Mouse (Mus musculus) heart, postnatal 10 days (tissue): ENCODE data around the gene Ncl. TPM values are rescaled to one million over a fixed set of nuclear protein-coding genes. Genes with fewer than 3 reads are reported as not detected.

Source experiments
- DNase-seq, 2 experiments: peaks; one replicate each; pipeline ENCODE4 v3.0.0; 2021
- intact Hi-C: fragments of 180-260 bp; cut with DNase I; formaldehyde crosslinking; loops from one replicate; pipeline ENCODE4 v1.15.1; 2025
- total RNA-seq, 2 experiments: library from RNA; stranded (reverse); gene quantifications; 2 replicates each; pipeline ENCODE4 v1.2.3; 2021

The Ncl gene
- total RNA-seq = 100 to 1,000 TPM; 168 to 169 TPM

DNA sequence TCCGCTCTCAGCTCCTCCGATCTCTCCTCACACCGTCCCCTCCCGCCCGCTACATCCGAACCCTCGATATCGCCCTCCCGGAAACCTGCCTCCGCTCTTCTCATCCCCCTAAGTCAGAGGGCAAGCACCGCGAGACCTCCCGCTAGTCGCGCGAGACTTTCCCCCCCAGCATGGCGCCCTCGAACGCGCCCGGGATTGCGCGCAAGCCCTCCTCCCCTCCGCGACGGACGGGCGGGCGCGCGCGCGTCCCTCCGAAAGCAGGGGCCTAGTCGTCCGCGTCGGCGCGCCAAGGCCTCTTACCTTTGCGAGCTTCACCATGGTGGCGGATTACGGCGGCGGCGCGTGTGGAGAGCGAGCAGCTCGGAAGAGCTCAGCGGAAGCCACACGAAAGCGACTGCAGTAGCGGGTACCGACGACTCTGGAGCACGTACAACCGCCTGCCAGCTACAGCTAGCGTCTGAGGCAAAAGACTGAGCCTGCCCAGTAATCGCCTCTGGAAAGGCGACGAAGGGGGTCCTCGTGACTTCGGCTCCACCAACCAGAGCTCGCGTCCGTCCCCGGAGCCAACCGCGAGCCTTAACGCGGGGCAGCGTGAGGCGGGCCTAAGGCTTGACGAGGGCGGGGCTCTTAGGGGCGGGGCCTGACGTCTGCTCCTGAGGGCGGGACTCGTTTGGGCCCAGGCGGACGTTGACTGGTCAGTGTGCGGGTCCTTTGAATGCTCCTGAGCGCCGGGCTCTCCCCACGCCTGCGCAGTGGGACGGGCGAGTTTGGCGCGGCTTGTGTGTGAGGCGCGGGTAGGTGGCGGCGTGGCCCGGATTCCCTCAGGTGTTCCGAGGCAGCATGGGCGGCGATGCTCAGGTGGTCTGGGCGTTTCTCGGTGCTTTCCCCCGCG, at the start of gene Ncl:
Gene Ncl (minus strand): TSS at position 495 of the 892 bp plus-strand sequence.
- DNase-seq = peak; percentile 98 to 99
- intact Hi-C loops = loop anchor here (10.0 kb wide), 1 partner anchor 274 kb away; no protein-coding TSS in a partner anchor

DNA sequence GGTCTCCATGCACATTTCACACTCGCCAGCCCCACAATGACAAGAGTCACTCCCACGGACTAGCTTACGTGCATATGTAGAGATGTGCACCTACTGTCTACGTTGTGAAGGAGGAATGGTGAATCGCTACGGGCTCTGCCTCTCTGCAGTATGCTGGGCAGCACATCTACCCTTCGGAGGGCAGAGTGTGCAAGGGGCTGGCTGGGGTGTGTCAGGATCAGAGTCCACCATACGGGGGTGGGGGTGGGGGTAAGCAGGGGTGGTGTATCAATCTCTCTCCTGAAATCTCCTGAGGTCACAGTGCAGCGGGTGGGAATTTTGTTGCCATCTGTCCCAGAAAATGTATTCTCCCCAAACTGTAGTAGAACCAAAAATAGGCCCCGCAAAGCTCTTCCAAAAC, 49.3 kb upstream of the Ncl start:
- no peak for DNase-seq
- intact Hi-C loops = no loop called here

DNA sequence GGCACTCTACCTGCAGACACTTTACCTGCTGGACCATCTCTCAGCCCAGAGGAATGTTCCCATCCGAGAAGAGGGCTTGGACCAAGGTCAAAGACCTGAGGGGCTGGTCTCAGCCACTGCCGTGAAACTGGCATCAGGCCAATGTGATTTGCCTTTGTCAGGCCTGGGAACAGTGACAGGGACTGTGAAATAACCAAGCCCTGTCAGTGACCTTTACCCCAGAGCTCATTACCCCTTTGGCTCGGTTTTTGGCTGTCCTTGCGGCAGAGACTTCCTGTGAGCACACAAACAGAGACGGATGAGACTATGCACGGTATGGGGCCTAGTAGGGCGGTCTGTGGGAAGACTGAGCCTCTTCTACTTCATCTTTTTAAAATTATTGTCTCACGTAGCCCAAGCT, 47.7 kb upstream of the Ncl start:
- intact Hi-C loops = no loop called here
- DNase-seq = peak; percentile 37 to 50

DNA sequence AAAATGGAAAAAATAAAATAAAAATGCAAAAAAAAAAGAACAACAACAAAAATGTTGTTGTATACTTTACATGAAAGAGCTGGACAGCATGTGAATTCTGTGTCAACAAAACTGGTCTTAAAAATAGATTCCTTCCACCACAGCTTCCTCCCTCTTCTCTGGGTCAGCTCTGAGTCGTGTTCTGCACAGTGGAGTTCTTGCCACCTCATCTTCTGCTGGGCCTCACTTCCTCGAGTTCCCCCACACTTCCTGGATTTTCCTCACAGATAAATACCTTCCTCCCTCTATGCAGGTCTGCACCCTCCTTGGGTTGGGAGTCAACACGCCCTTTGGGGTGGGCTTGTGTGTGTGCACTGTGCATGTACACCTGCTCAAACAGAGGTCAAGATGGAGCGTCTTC, 47.1 kb upstream of the Ncl start:
- intact Hi-C loops = no loop called here
- no peak for DNase-seq

DNA sequence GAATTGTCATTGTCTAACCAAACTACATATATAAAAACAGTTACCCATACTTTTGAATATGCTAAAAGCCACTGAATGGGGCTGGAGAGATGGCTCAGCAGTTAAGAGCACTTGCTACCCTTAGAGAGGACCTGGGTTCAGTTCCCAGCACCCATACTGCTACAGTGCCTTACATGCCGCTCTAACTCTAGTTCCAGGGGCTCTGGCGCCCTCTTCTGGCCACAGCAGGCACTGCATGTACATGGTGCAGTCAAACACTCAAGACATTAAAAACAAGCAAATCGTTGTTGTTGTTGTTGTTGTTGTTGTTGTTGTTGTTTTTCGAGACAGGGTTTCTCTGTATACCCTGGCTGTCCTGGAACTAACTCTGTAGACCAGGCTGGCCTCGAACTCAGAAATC, 45.6 kb upstream of the Ncl start:
- DNase-seq = no peak
- intact Hi-C loops = no loop called here

DNA sequence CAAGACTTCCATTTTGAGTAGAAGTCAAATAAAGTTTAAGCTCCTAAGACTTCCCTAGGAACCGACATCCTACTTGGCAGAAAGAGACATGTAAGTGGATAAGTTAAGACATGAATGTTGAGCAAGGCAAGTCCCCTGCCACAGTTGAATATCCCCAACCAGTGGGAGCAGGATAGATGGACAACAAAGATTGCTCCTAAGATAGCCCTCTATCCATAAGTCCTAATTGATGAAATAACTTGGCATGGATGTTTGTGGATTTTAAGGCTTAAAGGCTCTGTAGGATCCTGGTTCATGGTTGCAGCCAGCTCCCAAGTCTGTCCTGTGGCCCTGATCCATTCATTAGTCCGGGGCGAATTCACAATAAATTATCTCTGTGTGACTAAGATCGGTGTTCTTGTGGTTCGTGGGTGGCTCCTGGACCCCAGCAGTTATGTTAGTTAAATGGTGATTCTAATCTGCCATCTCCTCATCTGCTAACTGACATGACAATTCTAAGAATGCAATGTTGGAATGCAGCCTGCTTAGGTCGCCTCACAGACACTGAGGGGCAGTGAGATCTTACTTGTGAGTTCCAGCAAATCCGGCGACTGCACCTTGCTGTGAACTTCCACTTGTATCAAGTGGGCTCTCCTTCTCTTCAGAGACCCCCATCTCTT, 41.0 kb upstream of the Ncl start:
- intact Hi-C loops = no loop called here
- no peak for DNase-seq

DNA sequence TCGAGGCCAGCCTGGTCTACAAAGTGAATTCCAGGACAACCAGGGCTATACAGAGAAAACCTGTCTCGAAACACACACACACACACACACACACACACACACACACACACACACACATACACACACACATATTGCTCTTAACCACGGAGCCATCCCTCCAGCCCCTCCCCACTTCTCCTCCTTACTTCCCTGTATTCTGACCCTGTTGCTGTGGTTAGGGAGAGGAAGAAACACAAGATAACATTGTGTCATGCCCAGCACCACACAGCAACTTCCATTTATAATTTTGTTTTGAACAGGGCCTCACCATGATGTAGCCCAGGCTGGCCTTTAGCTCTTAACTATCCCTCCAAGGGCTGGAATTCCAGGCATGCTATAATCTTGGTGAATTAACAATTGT, 40.1 kb upstream of the Ncl start:
- intact Hi-C loops = no loop called here
- no peak for DNase-seq

DNA sequence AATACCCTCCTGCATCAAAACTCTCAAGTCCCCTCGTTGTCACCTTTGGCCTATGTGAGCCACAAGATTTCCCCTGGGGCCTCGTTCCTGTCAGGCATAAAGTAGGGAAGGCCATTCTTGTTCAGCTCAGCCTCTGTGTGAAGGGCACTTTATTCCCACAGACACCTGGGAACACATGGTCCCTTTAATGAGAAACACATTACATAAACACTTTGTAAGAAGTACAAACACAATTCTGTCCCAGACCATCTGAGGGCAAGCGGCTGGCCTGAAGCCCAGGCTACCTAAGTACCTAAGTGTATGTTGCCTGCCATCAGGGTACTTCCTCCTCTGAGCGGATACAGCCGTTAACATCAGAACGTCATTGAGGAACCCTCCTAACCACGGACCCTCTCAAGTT, 39.0 kb upstream of the Ncl start:
- intact Hi-C loops = no loop called here
- no peak for DNase-seq

DNA sequence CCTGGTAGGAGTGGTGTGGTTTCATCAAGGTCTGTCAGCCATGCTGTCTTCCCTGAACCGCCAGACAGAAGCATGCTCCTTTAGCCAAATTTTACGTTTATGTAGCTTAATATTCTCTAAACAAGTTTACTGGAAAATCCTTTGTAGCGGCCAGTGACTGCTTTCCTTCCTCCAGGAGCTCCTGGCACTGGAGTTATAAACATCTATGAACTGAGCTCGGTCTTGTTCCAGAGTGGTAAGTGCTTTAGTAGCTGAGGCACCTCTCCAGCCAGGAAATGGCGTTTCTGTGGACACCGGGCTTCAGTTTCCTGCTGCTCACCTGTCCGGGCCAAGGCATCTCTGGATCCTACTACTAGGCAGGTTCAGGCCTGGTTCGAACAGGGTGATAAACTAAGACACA, 38.4 kb upstream of the Ncl start:
- no peak for DNase-seq
- intact Hi-C loops = no loop called here

DNA sequence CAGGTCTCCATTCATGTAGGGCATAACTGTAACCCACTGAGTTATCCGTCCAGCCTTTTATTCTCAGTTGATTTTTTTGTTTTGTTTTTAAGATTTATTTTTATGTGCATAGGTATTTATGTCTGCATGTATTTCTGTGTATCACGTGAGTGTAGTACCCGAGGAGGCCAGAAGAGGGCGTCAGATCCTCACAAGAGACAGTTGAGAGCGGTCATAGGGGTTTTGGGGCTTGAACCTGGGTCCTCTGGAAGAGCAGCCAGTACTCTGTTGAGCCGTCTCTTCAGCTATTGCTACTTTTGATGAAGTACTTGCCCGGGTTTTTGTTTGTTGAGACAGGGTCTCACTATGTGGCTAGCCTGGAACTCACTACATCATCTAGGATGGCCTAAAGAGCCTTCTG, 36.7 kb upstream of the Ncl start:
- no peak for DNase-seq
- intact Hi-C loops = no loop called here

DNA sequence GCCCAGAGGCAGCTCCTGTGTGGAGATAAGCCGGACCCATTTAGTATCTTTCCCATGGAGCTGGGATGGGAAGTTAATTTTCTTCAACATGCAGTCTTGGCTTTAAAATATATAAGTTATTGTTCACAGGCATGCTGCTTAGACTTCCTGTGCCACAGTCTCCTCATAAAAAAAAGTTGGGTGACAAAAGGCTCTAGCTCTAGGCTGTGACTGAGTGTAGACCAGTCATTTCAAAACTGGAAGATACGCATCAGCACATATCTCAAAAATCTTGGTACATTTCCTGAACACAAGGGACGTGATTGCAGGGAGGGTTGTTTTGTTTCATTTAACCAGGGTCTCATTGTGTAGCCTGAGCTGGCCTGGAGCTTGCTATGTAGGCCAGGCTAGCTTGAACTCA, 35.0 kb upstream of the Ncl start:
- no peak for DNase-seq
- intact Hi-C loops = no loop called here

DNA sequence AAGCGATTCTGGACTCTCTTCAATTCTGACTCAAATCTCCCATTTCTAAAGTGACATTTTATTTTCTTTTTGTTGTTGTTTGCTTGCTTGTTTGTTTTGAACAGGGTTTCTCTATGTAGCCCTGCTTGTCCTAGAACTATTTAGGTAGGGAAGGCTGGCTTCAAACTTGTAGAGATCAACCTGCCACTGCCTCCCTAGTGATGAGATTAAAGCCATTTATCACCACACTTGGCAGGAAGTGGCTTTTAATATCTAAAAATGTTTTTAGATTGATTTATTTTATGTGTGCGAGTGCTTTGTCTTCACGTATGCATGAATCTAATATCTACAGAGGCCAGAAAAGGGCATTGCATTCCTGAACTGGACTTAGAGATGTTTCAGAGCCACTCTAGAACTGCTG, 34.0 kb upstream of the Ncl start:
- DNase-seq = no peak
- intact Hi-C loops = no loop called here

DNA sequence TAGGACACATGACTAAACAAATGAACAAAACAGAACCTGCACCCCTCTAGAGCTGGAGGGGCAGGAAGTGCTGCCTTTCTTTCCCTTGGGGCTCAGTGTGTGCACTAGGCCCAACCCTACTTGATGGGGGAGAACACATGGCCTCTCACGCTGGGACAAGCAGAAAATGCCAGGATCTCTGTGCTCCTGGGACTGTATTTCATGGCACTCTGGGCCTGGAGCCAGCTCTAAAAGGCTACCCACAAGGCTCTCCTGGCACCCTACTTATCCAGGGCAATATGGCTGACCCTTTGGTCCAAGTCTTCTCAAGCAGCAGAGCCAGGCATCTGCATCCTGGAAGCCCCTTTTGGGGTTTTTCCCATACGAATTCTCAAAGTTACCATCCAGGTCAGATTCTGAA, 32.2 kb upstream of the Ncl start:
- intact Hi-C loops = no loop called here

DNA sequence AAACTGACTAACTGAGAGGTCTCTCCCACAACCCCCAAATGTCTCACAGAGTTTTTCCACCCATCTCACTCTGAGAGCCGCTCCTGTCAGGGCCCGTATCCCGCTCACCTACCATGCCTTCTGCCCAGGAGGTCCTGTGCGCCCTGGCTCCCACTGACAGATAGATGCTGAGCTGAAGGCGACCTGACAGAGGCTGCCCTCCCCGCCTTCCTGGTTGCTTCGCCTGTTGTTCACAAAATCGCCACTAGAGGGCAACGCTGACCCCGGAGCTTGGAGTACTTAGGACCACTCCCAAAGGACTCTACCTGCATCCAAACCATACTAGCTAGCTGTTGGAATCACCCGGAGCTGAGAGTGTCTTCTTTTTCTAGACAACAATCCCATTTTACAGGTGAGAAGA, 30.0 kb upstream of the Ncl start:
- peak; percentile 76 to 86 for DNase-seq
- intact Hi-C loops = loop anchor here (2.0 kb wide), 1 partner anchor 42 kb away; no protein-coding TSS in a partner anchor

More for the DNA sequence above, 32.2 kb upstream of the Ncl start:
- no peak for DNase-seq

DNA sequence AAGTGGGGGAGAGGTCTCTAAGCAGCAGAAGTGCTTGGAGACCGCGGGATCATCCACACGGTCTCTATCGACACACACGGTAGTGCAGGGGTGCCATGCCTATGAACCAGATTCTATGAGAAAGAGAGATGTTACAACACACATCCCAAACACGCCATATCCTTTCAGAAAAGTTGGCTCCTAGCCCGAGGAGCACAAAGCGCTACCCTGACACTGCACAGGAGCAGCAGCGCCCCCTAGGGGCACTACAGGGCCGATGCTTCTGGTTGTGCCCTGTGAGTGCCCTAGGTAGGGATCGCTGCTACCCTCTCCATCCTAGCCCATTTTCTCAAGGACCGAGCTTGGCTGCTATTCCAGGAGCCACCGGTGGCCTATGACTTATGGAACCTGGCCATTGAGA, 21.8 kb upstream of the Ncl start:
- intact Hi-C loops = no loop called here
- DNase-seq = peak; percentile 45 to 72

DNA sequence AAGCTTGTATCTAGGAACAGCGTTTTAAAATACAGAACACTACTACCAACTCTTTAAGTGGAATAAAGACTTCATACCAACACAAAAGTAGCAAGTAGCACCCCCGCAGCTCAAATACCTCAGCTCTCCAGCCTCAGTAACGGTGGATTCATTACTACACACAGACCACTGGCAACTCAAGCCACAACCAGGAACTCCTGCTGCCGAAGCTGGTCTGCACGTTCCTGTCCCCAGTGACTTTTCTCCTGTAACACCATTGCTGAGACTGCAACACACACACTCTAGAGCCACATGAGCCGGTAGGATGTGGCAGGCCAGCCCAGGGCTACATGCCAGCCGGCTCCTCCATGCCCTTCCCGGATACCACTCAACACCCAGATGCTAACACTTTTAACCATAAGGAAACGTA, 20.0 kb upstream of the Ncl start:
- intact Hi-C loops = no loop called here
- peak; percentile 36 to 52 for DNase-seq

DNA sequence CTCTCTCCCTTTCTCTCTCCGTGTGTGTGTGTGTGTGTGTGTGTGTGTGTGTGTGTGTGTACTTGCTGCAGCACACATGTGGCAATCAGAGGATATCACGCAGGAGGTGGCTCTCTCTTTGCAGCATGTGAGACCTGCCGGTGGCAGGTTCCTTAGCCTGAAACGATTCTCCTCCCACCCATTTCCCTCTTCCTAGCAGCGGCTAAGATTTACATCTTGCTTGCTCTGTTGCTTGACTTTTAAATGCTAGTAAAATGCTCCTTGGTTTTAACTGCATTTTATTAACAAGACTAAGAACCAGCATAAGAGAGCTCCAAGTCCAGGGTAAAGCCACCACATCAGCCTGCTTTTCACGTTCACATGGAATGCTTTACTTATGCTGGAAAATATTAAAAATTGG, 19.5 kb upstream of the Ncl start:
- DNase-seq = no peak
- intact Hi-C loops = no loop called here

DNA sequence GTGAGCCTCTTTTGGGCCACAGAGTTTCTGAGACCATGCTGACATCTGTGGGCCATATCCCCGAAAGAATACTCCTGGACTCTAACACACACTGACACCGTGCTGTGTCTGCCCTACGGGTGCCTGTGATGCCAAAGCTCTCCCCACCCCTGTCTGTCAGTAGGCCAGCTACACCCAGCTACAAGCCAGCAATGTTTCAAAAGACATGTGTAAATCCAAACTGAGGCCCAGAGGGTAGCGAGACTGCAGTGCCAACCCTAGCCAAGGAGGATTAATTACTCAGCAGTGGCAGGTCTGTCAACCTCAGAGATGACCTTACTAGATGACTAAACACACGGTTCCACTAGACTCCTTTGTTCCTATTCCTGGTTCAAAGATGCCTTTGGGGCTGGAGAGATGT, 17.2 kb upstream of the Ncl start:
- no peak for DNase-seq
- intact Hi-C loops = no loop called here

DNA sequence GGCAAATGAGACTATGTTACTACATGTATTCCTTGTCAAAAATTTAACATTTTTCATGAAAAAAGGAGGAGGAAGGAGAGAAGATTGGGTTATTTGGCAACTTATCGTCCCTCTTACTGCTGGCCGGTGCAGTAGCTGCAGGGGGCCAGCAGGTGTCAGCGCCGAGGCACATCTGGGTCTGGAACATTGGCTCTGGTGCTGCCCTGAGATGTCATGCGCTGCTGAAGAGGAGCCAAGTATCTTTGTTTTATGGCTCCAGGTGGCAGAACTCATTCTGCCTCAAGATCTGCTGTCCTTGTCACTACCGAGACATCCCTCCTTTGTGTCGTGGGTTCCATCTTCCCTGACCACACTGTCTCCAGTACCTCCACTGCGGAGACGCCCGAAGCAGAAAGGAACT, 12.8 kb upstream of the Ncl start:
- DNase-seq = peak; percentile 71 to 75
- intact Hi-C loops = loop anchor here (1.0 kb wide), 1 partner anchor 58 kb away; no protein-coding TSS in a partner anchor

DNA sequence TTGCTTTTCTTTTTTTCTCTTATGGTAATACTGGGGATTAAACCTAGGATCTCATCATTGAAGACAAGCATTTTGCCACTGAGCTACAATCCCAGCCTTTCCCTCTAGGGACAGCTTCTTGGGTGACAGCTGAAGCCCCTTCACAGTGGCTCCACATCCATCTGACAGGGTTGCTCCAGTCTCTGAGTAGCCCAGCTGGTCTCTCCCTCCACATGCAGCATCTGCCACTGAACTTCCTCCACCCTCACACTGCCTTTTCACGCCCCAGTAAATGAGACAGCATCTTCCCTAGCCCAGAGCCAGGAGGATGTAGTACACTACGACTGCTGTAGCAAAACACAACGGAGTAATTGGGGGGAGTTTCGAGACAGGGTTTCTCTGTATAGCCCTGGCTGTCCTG, 8.9 kb upstream of the Ncl start:
- DNase-seq = no peak
- intact Hi-C loops = no loop called here

DNA sequence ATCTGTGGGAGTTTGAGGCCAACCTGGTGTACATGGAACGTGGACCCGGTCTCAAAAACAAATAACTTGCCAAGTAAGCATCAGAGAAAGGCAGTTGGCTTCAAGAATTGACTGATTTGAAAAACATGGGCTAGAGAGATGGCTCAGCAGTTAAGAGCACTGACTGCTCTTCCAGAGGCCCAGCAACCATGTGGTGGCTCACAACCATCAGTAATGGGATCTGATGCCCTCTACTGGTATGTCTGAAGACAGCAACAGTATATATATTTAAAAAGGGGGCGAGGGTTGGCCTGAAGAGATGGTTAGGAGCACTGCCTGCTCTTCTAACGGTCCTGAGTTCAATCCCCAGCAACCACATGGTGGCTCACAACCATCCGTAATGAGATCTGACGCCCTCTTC, 4.5 kb upstream of the Ncl start:
- no peak for DNase-seq
- intact Hi-C loops = loop anchor here (5.0 kb wide), 1 partner anchor 169 kb away; no protein-coding TSS in a partner anchor
